Mouse (Mus musculus) MEL (cell line): ENCODE measurements around the gene Usf2. TPM values are rescaled to one million over a fixed set of nuclear protein-coding genes. Genes with fewer than 3 reads are reported as not detected.

ENCODE experiments used
- DNase-seq: peaks from one replicate; pipeline ENCODE4 v3.0.0; 2011; ENCODE audit warnings: low read depth, low spot score
- H3K27ac ChIP-seq: 2 replicates; pipeline ENCODE4 v1.5.1; 2012; ENCODE audit warnings: low read depth, mild to moderate bottlenecking, control low read depth, low read length, moderate library complexity; ENCODE audit not compliant: control insufficient read depth
- H3K27me3 ChIP-seq, 2 experiments: fragments of 150-350 bp in 1 of 2; sonication (generic) in 1 of 2; 2 replicates each; pipeline ENCODE4 v1.6.1; 2012; ENCODE audit warnings: low read length in 2 of 2, mild to moderate bottlenecking in 2 of 2, improper control_type of control experiment in 1 of 2, moderate library complexity in 1 of 2; ENCODE audit not compliant: insufficient read depth in 2 of 2, control insufficient read depth in 1 of 2
- H3K36me3 ChIP-seq, 2 experiments: 2 replicates each; pipeline ENCODE4 v1.6.1; 2012 to 2014; ENCODE audit warnings: low read length in 2 of 2, improper control_type of control experiment in 1 of 2, inconsistent platforms in 1 of 2, mild to moderate bottlenecking in 1 of 2; ENCODE audit not compliant: insufficient read depth in 2 of 2, control insufficient read depth in 1 of 2
- H3K4me1 ChIP-seq, 2 experiments: fragments of 150-350 bp in 1 of 2; sonication (generic) in 1 of 2; 2 replicates each; pipeline ENCODE4 v1.6.1; 2012; ENCODE audit warnings: low read length in 2 of 2, improper control_type of control experiment in 1 of 2, mild to moderate bottlenecking in 1 of 2; ENCODE audit not compliant: insufficient read depth in 2 of 2, control insufficient read depth in 1 of 2
- H3K4me3 ChIP-seq, 2 experiments: fragments of 150-350 bp in 1 of 2; sonication (generic) in 1 of 2; 2 replicates each; pipeline ENCODE4 v1.5.1; 2012; ENCODE audit warnings: low read depth in 2 of 2, low read length in 2 of 2, mild to moderate bottlenecking in 2 of 2, moderate library complexity in 2 of 2, control low read depth in 1 of 2, improper control_type of control experiment in 1 of 2; ENCODE audit not compliant: control insufficient read depth in 1 of 2, insufficient read depth in 1 of 2
- H3K79me2 ChIP-seq: 2 replicates; pipeline ENCODE4 v1.6.1; 2012; ENCODE audit warnings: mild to moderate bottlenecking, low read length, moderate library complexity; ENCODE audit not compliant: control insufficient read depth, poor library complexity, insufficient read depth
- H3K9ac ChIP-seq: 2 replicates; pipeline ENCODE4 v1.6.1; 2012; ENCODE audit warnings: low read depth, mild to moderate bottlenecking, control low read depth, low read length, moderate library complexity; ENCODE audit not compliant: control insufficient read depth, poor library complexity, severe bottlenecking
- H3K9me3 ChIP-seq: fragments of 150-350 bp; sonication (generic); replicated peaks from 2 replicates; pipeline ENCODE4 v1.6.1; 2012; ENCODE audit warnings: mild to moderate bottlenecking, low read length, improper control_type of control experiment, moderate library complexity; ENCODE audit not compliant: insufficient read depth
- E2F4 ChIP-seq: IDR thresholded peaks from 2 replicates; pipeline ENCODE4 v1.6.1; 2011; ENCODE audit warnings: low read depth, low read length, improper control_type of control experiment, borderline replicate concordance
- HCFC1 ChIP-seq: IDR thresholded peaks from 2 replicates; pipeline ENCODE4 v1.6.1; 2012; ENCODE audit warnings: low read depth, mild to moderate bottlenecking, inconsistent platforms, low read length, improper control_type of control experiment, moderate library complexity
- JUND ChIP-seq: IDR thresholded peaks from 2 replicates; pipeline ENCODE4 v1.6.1; 2011; ENCODE audit warnings: low read depth, mild to moderate bottlenecking, improper control_type of control experiment, low read length
- MAX ChIP-seq: IDR thresholded peaks from 2 replicates; pipeline ENCODE4 v1.6.1; 2011; ENCODE audit warnings: low read length, improper control_type of control experiment
- MAZ ChIP-seq: IDR thresholded peaks from 2 replicates; pipeline ENCODE4 v1.6.1; 2012; ENCODE audit warnings: low read depth, mild to moderate bottlenecking, inconsistent platforms, low read length, improper control_type of control experiment
- NELFE ChIP-seq: IDR thresholded peaks from 2 replicates; pipeline ENCODE4 v1.6.1; 2011; ENCODE audit warnings: low read depth, low read length, improper control_type of control experiment
- POLR2AphosphoS2 ChIP-seq: IDR thresholded peaks from 2 replicates; pipeline ENCODE4 v1.6.1; 2011; ENCODE audit warnings: low read length, improper control_type of control experiment
- POLR2AphosphoS5 ChIP-seq: IDR thresholded peaks from 2 replicates; pipeline ENCODE4 v1.6.1; 2012; ENCODE audit warnings: low read depth, borderline replicate concordance, mild to moderate bottlenecking, inconsistent platforms, low read length, moderate library complexity, mixed read lengths
- RCOR1 ChIP-seq: IDR thresholded peaks from 2 replicates; pipeline ENCODE4 v1.6.1; 2012; ENCODE audit warnings: low read depth, mild to moderate bottlenecking, inconsistent platforms, low read length, improper control_type of control experiment
- TBP ChIP-seq: IDR thresholded peaks from 2 replicates; pipeline ENCODE4 v1.8.0; 2011; ENCODE audit warnings: low read depth, low read length, improper control_type of control experiment
- TCF12 ChIP-seq: IDR thresholded peaks from 2 replicates; pipeline ENCODE4 v1.6.1; 2014; ENCODE audit warnings: low read depth, mild to moderate bottlenecking, inconsistent platforms, low read length, improper control_type of control experiment, moderate library complexity
- UBTF ChIP-seq: IDR thresholded peaks from 2 replicates; pipeline ENCODE4 v1.6.1; 2012; ENCODE audit warnings: low read depth, mild to moderate bottlenecking, inconsistent platforms, low read length, improper control_type of control experiment, moderate library complexity, borderline replicate concordance; ENCODE audit not compliant: insufficient read depth
- ZKSCAN1 ChIP-seq: IDR thresholded peaks from 2 replicates; pipeline ENCODE4 v1.6.1; 2012; ENCODE audit warnings: low read depth, mild to moderate bottlenecking, inconsistent platforms, low read length, improper control_type of control experiment, moderate library complexity
- ZMIZ1 ChIP-seq: IDR thresholded peaks from 2 replicates; pipeline ENCODE4 v1.6.1; 2012; ENCODE audit warnings: low read depth, mild to moderate bottlenecking, inconsistent platforms, low read length, improper control_type of control experiment, moderate library complexity
- polyA plus RNA-seq, 2 experiments: library from polyadenylated mRNA; stranded (reverse) in 1 of 2; unstranded in 1 of 2; fragments of >175 nt in 1 of 2; fragments of >200 nt in 1 of 2; gene quantifications; 2 replicates each; pipeline versions ENCODE4 v1.2.1 to v1.2.4; 2012; ENCODE audit warnings: low replicate concordance in 2 of 2, low read depth in 1 of 2; ENCODE audit not compliant: insufficient read length in 2 of 2, insufficient read depth in 1 of 2, missing spikeins in 1 of 2
- total RNA-seq: library from RNA; depleted of rRNA; stranded (reverse); fragments of 300-350 nt; gene quantifications from 2 replicates; pipeline ENCODE4 v1.2.3, GENCODE M21; 2012

Gene Usf2
- total and polyA plus RNA-seq, 3 experiments, result 43.0 to 144 TPM; not detected in 1

- Histone ChIP-seq H3K4me1 (peaks cover 2 to 5% of the 10 kb centered on the region in 2 experiments; a peak in 2 of 4 replicates), H3K9ac (no peak overlapping the region), H3K27ac (no peak overlapping the region), H3K79me2 (no peaks in the 10 kb centered on the region), H3K9me3 (no peaks in the 10 kb centered on the region), H3K4me3 (no peak overlapping the region), H3K27me3 (peaks cover 0 to 1% of the 10 kb centered on the region in 2 experiments; a peak in 2 of 4 replicates), H3K36me3 (peaks cover 0 to 8% of the 10 kb centered on the region in 2 experiments; a peak in 2 of 4 replicates)
- no peak for DNase-seq
- no peak for TF ChIP-seq NELFE
- no peak for TF ChIP-seq E2F4
Observed at GRCm38 (mm10) chr7:30988519-30989162, 32.0 kb upstream of the Usf2 start.

- peaks cover 0 to 1% of the 10 kb centered on the region in 2 experiments; a peak in 2 of 4 replicates for H3K27me3 ChIP-seq
- H3K36me3 ChIP-seq, result no peaks in the 10 kb centered on the region
- H3K4me3 ChIP-seq, result no peak overlapping the region
- no peaks in the 10 kb centered on the region for H3K79me2 ChIP-seq
- no peak overlapping the region for H3K27ac ChIP-seq
- H3K9me3 ChIP-seq, result no peaks in the 10 kb centered on the region
- no peak for DNase-seq
- TF ChIP-seq POLR2AphosphoS5, result no peak
- no peak for TF ChIP-seq ZMIZ1
- no peak for TF ChIP-seq NELFE
- TF ChIP-seq HCFC1, result no peak
- TF ChIP-seq UBTF, result no peak
- TF ChIP-seq TBP, result no peak
- no peak for TF ChIP-seq ZKSCAN1
- TF ChIP-seq POLR2AphosphoS2, result no peak
- TF ChIP-seq RCOR1, result no peak
- no peak for TF ChIP-seq MAX
- TF ChIP-seq MAZ, result no peak
- TF ChIP-seq JUND, result no peak
- no peak for TF ChIP-seq E2F4
- no peak for TF ChIP-seq TCF12
- no peak overlapping the region for H3K9ac ChIP-seq
- H3K4me1 ChIP-seq, result no peaks in the 10 kb centered on the region
Observed at GRCm38 (mm10) chr7:30985357-30985756, 28.8 kb upstream of the Usf2 start.
